Mouse (Mus musculus): Measurements from ENCODE around the gene Trib3.

GRCm38 (mm10) chr2:152384191-152384590 lies 40.4 kb upstream of the Trib3 start:
- TF ChIP-seq MAFK (IDR thresholded peaks at IDR 0.05; ENCODE audit: insufficient read depth, low read depth, low read length) = no peak
- TF ChIP-seq CHD2 (IDR thresholded peaks at IDR 0.05; ENCODE audit: low read depth, low read length) = no peak

Measured in ES-E14 (cell line).